Mouse (Mus musculus) cortical plate, adult 2 months (tissue): ENCODE measurements around the gene Btbd6.

Experiments
- CTCF ChIP-seq: fragments of 200-500 bp; IDR thresholded peaks from 2 replicates; pipeline ENCODE4 v1.5.1; 2011; ENCODE audit warnings: mild to moderate bottlenecking, control low read depth, low read length; ENCODE audit not compliant: insufficient read depth; ENCODE audit errors: extremely low read depth
- POLR2A ChIP-seq: fragments of 200-500 bp; IDR thresholded peaks from 2 replicates; pipeline ENCODE4 v1.6.1; 2011; ENCODE audit warnings: mild to moderate bottlenecking, low read length, control low read depth; ENCODE audit not compliant: insufficient read depth; ENCODE audit errors: extremely low read depth

GRCm38 (mm10) chr12:112937906-112938305, 38.4 kb upstream of the Btbd6 start:
- no peak for TF ChIP-seq CTCF
- TF ChIP-seq POLR2A: no peak
